Mouse (Mus musculus): ENCODE results near the gene Tm7sf3. TPM values are rescaled to one million over a fixed set of nuclear protein-coding genes. Genes with fewer than 3 reads are reported as not detected.
A peak's percentile ranks its signal among the peaks of the same experiment; 100 is the strongest.
"Not testable (repeated sequence)": the region's sequence is repeated elsewhere in the genome, so short reads cannot be mapped to it uniquely, and the experiment has no call there.

Tm7sf3 gene
- polyA plus RNA-seq, 1 experiment from 2014 or later, result 21.9 TPM

GRCm38 (mm10) chr6:146577310-146578109 is 65.1 kb downstream of the Tm7sf3 start, which contains the start of gene Ints13:
Gene Ints13 (minus strand): TSS chr6:146577835.
- no peaks in the 10 kb centered on the region for H3K9me3 ChIP-seq (replicated peaks; ENCODE audit: control insufficient read depth, low read length)
- no peaks in the 10 kb centered on the region; the same call in 1 of the 2 replicates for H3K36me3 ChIP-seq (ENCODE audit: control insufficient read depth, insufficient read depth)
- H3K27me3 ChIP-seq (ENCODE audit: control insufficient read depth, insufficient read depth, low read depth, low read length), result no peaks in the 10 kb centered on the region
- H3K4me3 ChIP-seq (ENCODE audit: low read depth, low read length), result peak within 1 kb of the TSS; percentile 96
- under 1% methylated on average over 77 of the region's 77 CpGs for WGBS (ENCODE audit: insufficient replicate concordance)
- H3K27ac ChIP-seq (ENCODE audit: low read length), result peak within 1 kb of the TSS; percentile 100
- peaks cover 17% of the 10 kb centered on the region for H3K4me1 ChIP-seq (ENCODE audit: control insufficient read depth, low read depth, low read length)
- H3K9ac ChIP-seq (ENCODE audit: low read depth, low read length), result peak within 1 kb of the TSS; percentile 100
- peak; percentile 92 for ATAC-seq (ENCODE audit: low read depth)
- peak within 1 kb of the TSS; percentile 84 for H3K4me2 ChIP-seq (ENCODE audit: low read depth, low read length)

GRCm38 (mm10) chr6:146576903-146577302 is 65.7 kb downstream of the Tm7sf3 start, which contains the start of gene Fgfr1op2:
Gene Fgfr1op2 (plus strand): TSS chr6:146577203.
- Histone ChIP-seq H3K9ac (ENCODE audit: low read depth, low read length) (peak within 1 kb of the TSS; percentile 100), H3K4me2 (ENCODE audit: low read depth, low read length) (peak within 1 kb of the TSS; percentile 84), H3K27me3 (ENCODE audit: control insufficient read depth, insufficient read depth, low read depth, low read length) (no peaks in the 10 kb centered on the region), H3K36me3 (ENCODE audit: control insufficient read depth, insufficient read depth) (no peaks in the 10 kb centered on the region; the same call in 1 of the 2 replicates), H3K4me1 (ENCODE audit: control insufficient read depth, low read depth, low read length) (peaks cover 17% of the 10 kb centered on the region), H3K4me3 (ENCODE audit: low read depth, low read length) (peak within 1 kb of the TSS; percentile 96), H3K9me3 (replicated peaks; ENCODE audit: control insufficient read depth, low read length) (no peaks in the 10 kb centered on the region), H3K27ac (ENCODE audit: low read length) (peak within 1 kb of the TSS; percentile 100)
- no peak for ATAC-seq (ENCODE audit: low read depth)
- WGBS (ENCODE audit: insufficient replicate concordance), result 0% methylated on average over 13 of the region's 13 CpGs

GRCm38 (mm10) chr6:146572073-146572472 is 70.6 kb downstream of the Tm7sf3 start:
- Histone ChIP-seq H3K4me1 (ENCODE audit: control insufficient read depth, low read depth, low read length) (peaks cover 8% of the 10 kb centered on the region), H3K9me3 (replicated peaks; ENCODE audit: control insufficient read depth, low read length) (no peaks in the 10 kb centered on the region), H3K4me2 (ENCODE audit: low read depth, low read length) (no peak overlapping the region), H3K27ac (ENCODE audit: low read length) (no peak overlapping the region), H3K9ac (ENCODE audit: low read depth, low read length) (no peak overlapping the region), H3K27me3 (ENCODE audit: control insufficient read depth, insufficient read depth, low read depth, low read length) (no peaks in the 10 kb centered on the region), H3K4me3 (ENCODE audit: low read depth, low read length) (no peak overlapping the region), H3K36me3 (ENCODE audit: control insufficient read depth, insufficient read depth) (no peaks in the 10 kb centered on the region; the same call in 1 of the 2 replicates)
- no peak for ATAC-seq (ENCODE audit: low read depth)

GRCm38 (mm10) chr6:146562461-146562860 is 80.2 kb downstream of the Tm7sf3 start:
- H3K27me3 ChIP-seq (ENCODE audit: control insufficient read depth, insufficient read depth, low read depth, low read length); H3K9ac ChIP-seq (ENCODE audit: low read depth, low read length); H3K4me1 ChIP-seq (ENCODE audit: control insufficient read depth, low read depth, low read length); H3K4me2 ChIP-seq (ENCODE audit: low read depth, low read length); H3K4me3 ChIP-seq (ENCODE audit: low read depth, low read length); H3K27ac ChIP-seq (ENCODE audit: low read length); H3K9me3 ChIP-seq (replicated peaks; ENCODE audit: control insufficient read depth, low read length); ATAC-seq (ENCODE audit: low read depth): not testable (repeated sequence)
- H3K36me3 ChIP-seq (ENCODE audit: control insufficient read depth, insufficient read depth), result peaks cover 19% of the 10 kb centered on the region
- 76% methylated on average over 1 of the region's 1 CpGs for WGBS (ENCODE audit: insufficient replicate concordance)

Other genes with a start within 250 kb of the Tm7sf3 start
- 5.9 and 7.5 TPM in 2 replicates for gene Itpr2, start 140.6 kb downstream of the Tm7sf3 start, polyA plus RNA-seq (2015; fragmentation: Nextera tagmentation; extraction: Ambion mirVana)
- gene Fgfr1op2, start 65.6 kb downstream of the Tm7sf3 start, polyA plus RNA-seq (2015; fragmentation: Nextera tagmentation; extraction: Ambion mirVana), result 83.7 and 84.5 TPM in 2 replicates
- gene Ints13, start 65.0 kb downstream of the Tm7sf3 start, polyA plus RNA-seq (2015; fragmentation: Nextera tagmentation; extraction: Ambion mirVana), result 30.1 and 30.7 TPM in 2 replicates
- gene Med21, start 277 bp downstream of the Tm7sf3 start, polyA plus RNA-seq (2015; fragmentation: Nextera tagmentation; extraction: Ambion mirVana), result 51.9 and 61.2 TPM in 2 replicates
- 3.9 and 4.3 TPM in 2 replicates for gene Stk38l, start 82.2 kb upstream of the Tm7sf3 start, polyA plus RNA-seq (2015; fragmentation: Nextera tagmentation; extraction: Ambion mirVana)
- 0.22 and 0.44 TPM in 2 replicates for gene Arntl2, start 153.2 kb upstream of the Tm7sf3 start, polyA plus RNA-seq (2015; fragmentation: Nextera tagmentation; extraction: Ambion mirVana)
- not detected in 2 replicates for gene Smco2, start 207.3 kb upstream of the Tm7sf3 start, polyA plus RNA-seq (2015; fragmentation: Nextera tagmentation; extraction: Ambion mirVana)
- 12.9 and 14.4 TPM in 2 replicates for gene Ppfibp1, start 245.7 kb upstream of the Tm7sf3 start, polyA plus RNA-seq (2015; fragmentation: Nextera tagmentation; extraction: Ambion mirVana)

Measured in liver, embryonic 16.5 days (tissue).